Mouse (Mus musculus) lung, postnatal 14 days (tissue): ENCODE results near the gene Brf1.

Experiments
- DNase-seq: peaks from one replicate; pipeline ENCODE4 v3.0.0; 2021

The Brf1 gene

DNA sequence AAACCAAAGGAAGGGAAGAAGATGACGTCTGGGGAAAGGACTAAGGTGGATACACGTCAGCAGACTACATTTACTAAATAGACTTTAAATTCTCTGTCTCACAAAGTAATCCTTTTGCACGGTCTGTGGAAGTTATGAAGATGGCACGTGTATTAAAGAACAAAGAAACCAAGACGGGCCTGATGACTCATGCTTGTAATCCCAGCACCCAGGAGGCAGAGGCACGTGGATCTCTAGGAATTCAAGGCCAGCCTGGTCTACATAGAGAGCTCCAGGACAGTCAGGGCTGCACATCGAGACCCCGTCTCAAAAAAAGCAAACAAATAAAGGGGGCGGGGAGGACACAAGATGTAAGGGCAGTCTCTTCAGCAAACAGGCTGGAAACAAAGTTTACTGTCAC, 25.8 kb downstream of the Brf1 start:
- DNase-seq: no peak

DNA sequence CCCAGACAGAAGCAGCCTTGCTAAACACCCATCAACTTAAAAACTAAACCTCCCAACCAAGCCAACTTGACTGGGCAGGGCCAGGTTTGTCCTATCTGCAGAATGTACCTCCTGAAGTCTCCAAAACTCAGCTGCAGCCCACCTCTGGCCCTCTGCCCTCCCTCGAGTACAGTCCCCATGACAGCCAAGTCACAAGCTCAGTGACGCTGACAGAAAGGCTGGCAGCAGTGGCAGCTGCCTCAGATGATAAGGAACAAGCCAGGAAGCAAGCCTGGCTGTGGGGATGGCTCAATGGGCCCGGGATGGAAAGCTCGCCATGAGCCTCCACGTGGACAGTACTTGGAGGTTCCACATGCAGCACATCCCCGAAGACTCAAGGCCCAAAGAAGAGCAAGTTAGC, 30.9 kb downstream of the Brf1 start:
- no peak for DNase-seq

GRCm38 (mm10) chr12:112968943-112969342, 31.6 kb downstream of the Brf1 start:
- no peak for DNase-seq

DNA sequence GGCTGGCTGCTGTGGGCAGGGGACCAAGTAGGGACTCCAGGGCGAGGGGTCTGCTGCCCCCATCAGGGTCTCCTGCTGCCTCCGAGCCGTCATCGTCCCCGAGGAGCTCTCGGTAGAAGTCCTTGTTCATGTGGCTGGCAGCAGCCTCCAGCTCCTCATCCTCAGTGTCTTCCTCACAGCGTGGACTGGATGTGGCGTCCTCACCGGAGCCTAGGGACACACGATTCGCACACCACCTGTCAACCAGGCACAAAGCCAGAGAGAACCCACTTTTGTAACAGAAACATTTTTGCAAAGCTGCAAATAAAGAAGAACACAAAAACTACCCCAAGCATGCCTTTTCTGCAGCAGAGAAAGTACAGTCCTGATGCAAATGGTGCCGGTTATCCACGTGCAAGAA, 34.7 kb downstream of the Brf1 start:
- no peak for DNase-seq

- DNase-seq: no peak
Measured at GRCm38 (mm10) chr12:112961872-112962271, 38.6 kb downstream of the Brf1 start.

DNA sequence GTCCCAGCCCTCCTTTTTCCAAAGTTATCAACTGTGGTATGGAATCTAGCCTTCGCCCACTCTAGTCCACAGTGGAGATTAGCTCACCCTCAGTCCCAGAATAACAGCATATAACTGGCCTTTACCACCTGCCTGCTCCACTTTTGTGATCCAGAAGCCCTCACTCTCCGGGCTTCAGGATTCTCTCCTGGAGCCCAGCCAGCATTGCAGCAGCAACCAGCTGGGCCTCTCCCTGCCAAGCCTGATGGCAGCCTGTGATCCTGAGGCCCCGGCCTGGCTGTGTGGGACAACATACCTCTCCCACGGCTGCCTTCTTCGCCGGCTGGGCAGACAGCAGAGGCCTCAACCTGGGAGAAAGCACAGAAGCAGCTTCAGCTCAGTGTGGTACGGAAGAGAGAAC, 39.1 kb downstream of the Brf1 start:
- no peak for DNase-seq

DNA sequence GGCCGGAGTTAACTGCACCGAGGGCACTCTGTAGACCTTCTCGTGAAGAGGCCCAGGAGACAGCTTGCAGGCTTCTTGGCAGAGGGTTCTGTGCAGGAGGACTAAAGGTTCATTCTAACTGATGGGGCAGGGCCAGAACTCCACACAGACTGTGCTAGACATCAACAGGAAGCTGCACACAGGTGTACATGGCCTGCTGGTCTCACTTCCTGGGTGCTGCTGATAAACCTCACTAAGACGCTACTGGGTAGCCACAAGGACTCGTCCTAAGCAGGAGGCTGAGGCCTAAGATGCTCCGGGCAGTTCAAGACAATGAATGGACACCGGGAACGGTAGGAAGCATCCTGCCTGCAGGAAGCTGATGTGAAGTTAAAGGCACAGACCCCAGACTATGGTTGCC, 41.1 kb downstream of the Brf1 start:
- no peak for DNase-seq

GRCm38 (mm10) chr12:112958303-112958702, 42.2 kb downstream of the Brf1 start:
- peak; percentile 73 for DNase-seq

- peak; percentile 85 for DNase-seq
Measured at GRCm38 (mm10) chr12:112955800-112956199, 44.7 kb downstream of the Brf1 start.

- DNase-seq: no peak
Measured at GRCm38 (mm10) chr12:112952926-112953565, 47.5 kb downstream of the Brf1 start.

- peak; percentile 71 for DNase-seq
Measured at GRCm38 (mm10) chr12:112952433-112952832, 48.1 kb downstream of the Brf1 start.

- no peak for DNase-seq
Measured at GRCm38 (mm10) chr12:112951150-112951842, 49.2 kb downstream of the Brf1 start.

DNA sequence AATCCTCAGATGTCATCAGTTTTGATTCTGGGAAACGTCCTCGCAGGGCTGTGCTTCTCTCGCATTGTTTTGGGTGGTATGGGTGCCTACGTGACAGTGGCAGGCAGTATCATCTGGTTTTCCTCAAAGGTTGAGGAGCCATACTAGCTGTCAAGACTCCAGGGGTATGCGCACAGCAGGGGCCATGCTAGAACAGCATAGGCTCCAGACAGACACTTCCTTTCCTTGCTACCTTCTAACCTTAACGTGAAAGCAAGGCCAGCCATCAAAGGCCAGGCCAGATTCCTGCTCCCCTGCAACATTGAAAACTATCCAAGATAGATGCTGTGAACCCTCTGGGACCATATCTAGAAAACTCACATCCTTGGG, 49.8 kb downstream of the Brf1 start:
- no peak for DNase-seq

DNA sequence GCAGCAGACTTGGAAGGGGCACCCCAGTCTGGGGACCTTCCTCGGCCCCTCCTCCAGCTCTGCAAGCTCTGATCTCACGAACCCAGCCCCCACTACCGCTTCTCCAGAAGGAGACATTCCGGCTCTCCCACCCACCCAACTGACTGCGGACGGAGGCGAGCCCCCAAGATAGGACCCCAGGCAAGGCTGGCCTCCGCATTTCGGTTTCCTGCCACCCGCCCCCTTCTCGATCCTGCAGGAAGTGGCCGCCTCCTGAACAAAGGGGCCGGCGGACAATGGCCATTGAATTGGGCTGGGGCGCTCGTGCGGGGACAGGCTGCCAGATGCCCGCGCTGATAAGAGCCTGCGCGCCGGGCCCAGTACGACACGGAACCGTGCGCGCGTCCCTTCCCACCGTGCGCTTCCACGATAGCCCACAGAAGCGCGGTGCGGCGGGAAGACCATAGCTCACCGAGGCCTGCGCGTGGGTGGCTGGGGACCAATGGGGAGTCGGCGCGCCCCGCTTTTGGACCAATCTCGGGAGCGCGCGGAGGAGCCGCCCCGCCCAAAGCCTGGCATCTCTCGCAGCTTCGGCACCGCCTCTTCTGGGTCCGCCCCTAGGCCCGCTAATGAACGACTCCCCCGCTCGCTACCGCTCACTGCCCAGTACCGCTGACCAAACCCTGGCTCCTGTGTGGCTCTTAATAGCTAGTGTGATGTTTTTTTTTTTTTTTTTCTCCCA, 50.3 kb downstream of the Brf1 start:
- DNase-seq: peak; percentile 88

GRCm38 (mm10) chr12:112947307-112947706, 53.2 kb downstream of the Brf1 start:
- DNase-seq: peak; percentile 49

DNA sequence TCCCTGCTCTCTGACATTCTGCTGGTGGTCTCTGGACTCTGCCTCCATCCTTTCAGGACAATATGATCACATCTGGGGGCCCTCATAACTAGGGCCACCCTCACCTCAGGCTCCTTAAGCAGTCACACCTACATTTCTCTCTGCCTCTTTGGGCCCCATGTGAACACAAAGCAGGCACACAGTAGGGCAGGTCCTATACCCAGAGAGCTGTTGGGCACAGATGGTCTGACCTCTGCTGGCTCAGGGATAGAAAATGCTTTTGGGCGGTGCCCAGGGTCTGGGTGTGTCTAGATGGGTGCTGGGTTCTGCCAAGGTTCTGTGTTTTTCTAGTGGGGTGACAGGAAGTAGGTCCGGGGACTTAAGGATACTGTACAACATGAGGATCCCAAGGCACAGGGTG, 56.8 kb downstream of the Brf1 start:
- DNase-seq: no peak

GRCm38 (mm10) chr12:112941776-112942713, 58.5 kb downstream of the Brf1 start, which contains the start of gene Nudt14:
Gene Nudt14, minus strand, starts transcription at chr12:112942124.
- DNase-seq: peak; percentile 82

DNA sequence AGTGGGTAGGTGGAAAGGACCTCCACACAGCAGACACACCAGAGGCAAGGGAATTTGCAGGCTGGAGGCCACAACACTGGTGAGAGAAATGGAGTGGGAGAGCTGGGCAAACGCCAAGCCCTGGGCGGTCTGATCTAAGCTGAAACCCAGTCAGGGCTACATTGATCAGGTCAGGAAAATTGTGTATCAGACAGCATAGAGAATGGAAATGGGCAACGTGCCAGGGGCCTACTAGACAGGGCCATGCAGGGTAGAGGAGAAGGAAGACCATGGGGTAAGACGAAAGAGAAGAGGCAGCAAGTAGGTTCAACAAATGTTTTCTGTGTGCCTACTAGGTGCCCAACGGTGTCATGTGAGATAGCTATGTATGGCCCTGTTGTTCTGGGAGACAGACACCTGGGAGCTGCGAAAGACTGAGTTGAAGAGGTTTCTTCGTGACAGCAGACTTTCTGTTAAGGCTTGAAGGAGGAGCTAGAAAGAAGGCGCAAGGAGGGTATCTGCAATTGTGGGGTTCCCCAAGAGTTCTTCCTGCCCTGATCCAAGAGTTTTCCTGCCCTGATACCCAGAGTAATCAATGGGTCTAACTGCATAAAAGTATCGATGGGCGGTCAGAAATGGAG, 59.2 kb downstream of the Brf1 start:
- DNase-seq: no peak

DNA sequence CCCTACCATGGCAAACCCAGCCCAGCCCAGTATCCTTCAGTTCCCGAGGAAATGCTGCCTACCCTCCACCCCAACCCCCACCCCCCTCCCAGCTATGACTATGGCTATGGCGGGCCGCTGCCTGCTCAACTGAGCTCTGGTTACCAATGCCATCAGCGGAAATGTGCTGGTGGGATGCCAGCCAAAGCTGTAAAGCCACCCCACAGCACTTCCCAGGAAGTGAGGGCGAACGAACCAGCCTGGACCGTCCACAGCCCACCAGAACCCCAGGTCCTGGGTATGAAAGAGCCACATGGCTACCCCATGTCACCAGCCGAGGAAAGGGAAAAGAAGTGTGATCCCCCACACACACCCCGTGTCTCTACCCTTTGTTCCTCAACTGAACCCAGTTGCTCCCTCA, 59.8 kb downstream of the Brf1 start:
- DNase-seq: no peak

DNA sequence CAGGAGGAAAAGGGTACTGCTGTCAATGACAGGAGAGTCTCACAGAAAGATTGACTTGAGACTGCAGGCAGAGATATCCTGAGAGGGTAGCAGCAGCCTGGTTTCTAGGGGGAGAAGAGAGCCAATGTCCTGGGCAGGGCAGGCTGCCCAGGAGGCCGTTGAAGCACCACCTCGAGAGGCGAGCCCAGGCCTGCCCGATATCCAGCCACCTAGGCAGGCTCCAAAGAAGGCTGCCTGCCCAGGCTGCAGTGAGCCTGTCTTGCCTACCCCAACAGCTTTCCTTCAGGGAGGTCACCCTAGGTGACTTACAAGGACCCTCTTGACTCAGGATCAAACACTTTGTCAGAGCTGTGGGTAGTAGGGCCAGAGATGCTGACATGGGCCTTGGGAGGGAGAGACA, 60.3 kb downstream of the Brf1 start:
- no peak for DNase-seq

- DNase-seq: no peak
Measured at GRCm38 (mm10) chr12:112938873-112939565, 61.5 kb downstream of the Brf1 start.

DNA sequence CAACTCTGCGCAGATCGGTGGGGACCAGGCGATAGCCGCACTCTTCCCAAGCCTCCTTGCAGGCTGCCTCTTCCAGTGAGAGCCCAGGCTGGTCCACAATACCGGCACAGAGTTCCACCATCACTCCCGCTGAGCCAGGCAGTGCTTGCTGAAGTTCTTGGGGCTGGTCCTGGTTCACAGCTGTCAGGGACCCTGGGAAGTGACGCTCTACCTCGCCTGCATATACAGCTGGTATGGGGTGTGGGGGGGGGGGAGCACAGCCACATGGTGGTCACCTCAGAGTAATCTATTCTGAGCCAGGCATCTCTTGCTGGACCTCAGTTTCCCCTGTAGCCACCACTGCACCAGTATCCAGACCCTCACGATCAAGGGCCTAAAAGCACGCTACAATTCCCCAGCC, 62.1 kb downstream of the Brf1 start:
- DNase-seq: no peak
